Mouse (Mus musculus) midbrain, embryonic 13.5 days (tissue): Measurements from ENCODE around the gene Akt2. TPM values are rescaled to one million over a fixed set of nuclear protein-coding genes. Genes with fewer than 3 reads are reported as not detected.
"Not testable (repeated sequence)": the region's sequence is repeated elsewhere in the genome, so short reads cannot be mapped to it uniquely, and the experiment has no call there.

Experiments used
- ATAC-seq: fragments of 200-750 bp; cut with Nextera tagmentation; 2 replicates; pipeline ENCODE4 v1.8.0; 2017; ENCODE audit warnings: mild to moderate bottlenecking, moderate TSS enrichment, moderate library complexity
- H3K27ac ChIP-seq: fragments of 300-500 bp; sonication (generic); 2 replicates; pipeline ENCODE4 v1.5.1; 2015; ENCODE audit warnings: inconsistent platforms, mild to moderate bottlenecking, moderate library complexity
- H3K27me3 ChIP-seq: fragments of 300-500 bp; sonication (generic); 2 replicates; pipeline ENCODE4 v1.6.1; 2015; ENCODE audit warnings: mild to moderate bottlenecking, inconsistent platforms
- H3K36me3 ChIP-seq: fragments of 300-500 bp; sonication (generic); 2 replicates; pipeline ENCODE4 v1.6.1; 2015; ENCODE audit warnings: mild to moderate bottlenecking, inconsistent platforms
- H3K4me1 ChIP-seq: fragments of 300-500 bp; sonication (generic); replicated peaks from 2 replicates; pipeline ENCODE4 v1.6.1; 2015; ENCODE audit warnings: inconsistent platforms
- H3K4me2 ChIP-seq: fragments of 300-500 bp; sonication (generic); replicated peaks from 2 replicates; pipeline ENCODE4 v1.6.1; 2015; ENCODE audit warnings: moderate library complexity, mild to moderate bottlenecking, inconsistent platforms
- H3K4me3 ChIP-seq: fragments of 300-500 bp; sonication (generic); replicated peaks from 2 replicates; pipeline ENCODE4 v1.5.1; 2015; ENCODE audit warnings: mild to moderate bottlenecking, inconsistent platforms
- H3K9ac ChIP-seq: fragments of 300-500 bp; sonication (generic); replicated peaks from 2 replicates; pipeline ENCODE4 v1.6.1; 2015; ENCODE audit warnings: mild to moderate bottlenecking, inconsistent platforms
- H3K9me3 ChIP-seq: fragments of 300-500 bp; sonication (generic); 2 replicates; pipeline ENCODE4 v1.6.1; 2016; ENCODE audit warnings: mild to moderate bottlenecking, inconsistent platforms
- WGBS: fragments of 180-500 bp; shearing (Covaris S2); methylation state at CpG from one replicate; pipeline ENCODE4 v1.1.7; 2015; 5-methylcytosine and 5-hydroxymethylcytosine counted together
- polyA plus RNA-seq: library from polyadenylated mRNA; unstranded; fragments of >200 nt; fragmentation: Nextera tagmentation; extraction: Ambion mirVana; gene quantifications from 2 replicates; pipeline ENCODE4 v1.2.1, GENCODE M21; 2015

Akt2 gene
- polyA plus RNA-seq, 1 experiment from 2014 or later, result 67.4 TPM

- Histone ChIP-seq H3K4me1 (no peaks in the 10 kb centered on the region), H3K4me2 (no peak overlapping the region), H3K27me3 (no peaks in the 10 kb centered on the region), H3K4me3 (no peak overlapping the region), H3K36me3 (peaks cover 90% of the 10 kb centered on the region), H3K9ac (no peak overlapping the region), H3K9me3 (no peaks in the 10 kb centered on the region), H3K27ac (no peak overlapping the region)
- ATAC-seq, result no peak
- 95% methylated on average over 6 of the region's 6 CpGs for WGBS
Measured at GRCm38 (mm10) chr7:27628190-27628589, 36.8 kb downstream of the Akt2 start.

GRCm38 (mm10) chr7:27628816-27629215 is 37.5 kb downstream of the Akt2 start:
- H3K27me3 ChIP-seq, H3K4me2 ChIP-seq, H3K4me1 ChIP-seq, H3K27ac ChIP-seq, H3K9ac ChIP-seq, H3K9me3 ChIP-seq, ATAC-seq, H3K4me3 ChIP-seq: not testable (repeated sequence)
- WGBS, result 97% methylated on average over 7 of the region's 7 CpGs
- H3K36me3 ChIP-seq, result peaks cover 90% of the 10 kb centered on the region

- no peaks in the 10 kb centered on the region for H3K9me3 ChIP-seq
- no peak for ATAC-seq
- no peaks in the 10 kb centered on the region for H3K27me3 ChIP-seq
- H3K4me2 ChIP-seq, result no peak overlapping the region
- H3K36me3 ChIP-seq, result peaks cover 93% of the 10 kb centered on the region
- H3K27ac ChIP-seq, result no peak overlapping the region
- H3K4me3 ChIP-seq, result no peak overlapping the region
- whole genome bisulfite sequencing, result 96% methylated on average over 4 of the region's 4 CpGs
- no peaks in the 10 kb centered on the region for H3K4me1 ChIP-seq
- H3K9ac ChIP-seq, result no peak overlapping the region
Measured at GRCm38 (mm10) chr7:27631439-27631838, 40.1 kb downstream of the Akt2 start.

GRCm38 (mm10) chr7:27633166-27633565 is 41.8 kb downstream of the Akt2 start:
- peaks cover 93% of the 10 kb centered on the region for H3K36me3 ChIP-seq

GRCm38 (mm10) chr7:27634691-27635090 is 43.3 kb downstream of the Akt2 start:
- H3K36me3 ChIP-seq, result peaks cover 80% of the 10 kb centered on the region
- no peaks in the 10 kb centered on the region for H3K4me1 ChIP-seq
- no peak overlapping the region for H3K9ac ChIP-seq
- no peaks in the 10 kb centered on the region for H3K27me3 ChIP-seq
- H3K9me3 ChIP-seq, result no peaks in the 10 kb centered on the region
- WGBS, result 97% methylated on average over 6 of the region's 6 CpGs
- H3K27ac ChIP-seq, result no peak overlapping the region
- ATAC-seq, result no peak
- no peak overlapping the region for H3K4me2 ChIP-seq
- no peak overlapping the region for H3K4me3 ChIP-seq

More at GRCm38 (mm10) chr7:27633166-27633565, 41.8 kb downstream of the Akt2 start:
- Histone ChIP-seq H3K9ac (no peak overlapping the region), H3K27me3 (no peaks in the 10 kb centered on the region), H3K9me3 (no peaks in the 10 kb centered on the region), H3K27ac (no peak overlapping the region), H3K4me3 (no peak overlapping the region), H3K4me2 (no peak overlapping the region), H3K4me1 (no peaks in the 10 kb centered on the region)
- ATAC-seq, result no peak
- 94% methylated on average over 6 of the region's 6 CpGs for WGBS

GRCm38 (mm10) chr7:27635094-27635493 is 43.7 kb downstream of the Akt2 start:
- not testable (repeated sequence) for H3K27ac ChIP-seq, ATAC-seq, H3K4me1 ChIP-seq, H3K9me3 ChIP-seq, H3K4me3 ChIP-seq, H3K9ac ChIP-seq, H3K4me2 ChIP-seq, H3K27me3 ChIP-seq
- WGBS, result 100% methylated on average over 2 of the region's 2 CpGs
- H3K36me3 ChIP-seq, result peaks cover 80% of the 10 kb centered on the region

GRCm38 (mm10) chr7:27644471-27644870 is 53.1 kb downstream of the Akt2 start:
- 65% methylated on average over 1 of the region's 1 CpGs for WGBS
- no peaks in the 10 kb centered on the region for H3K4me1 ChIP-seq
- no peaks in the 10 kb centered on the region for H3K27me3 ChIP-seq
- no peak for ATAC-seq
- no peak overlapping the region for H3K4me3 ChIP-seq
- no peak overlapping the region for H3K9ac ChIP-seq
- H3K27ac ChIP-seq, result no peak overlapping the region
- H3K4me2 ChIP-seq, result no peak overlapping the region
- H3K36me3 ChIP-seq, result peaks cover 6% of the 10 kb centered on the region; the same call in 1 of the 2 replicates
- H3K9me3 ChIP-seq, result no peaks in the 10 kb centered on the region

- 85% methylated on average over 7 of the region's 7 CpGs for WGBS
- H3K9me3 ChIP-seq, result no peaks in the 10 kb centered on the region
- no peak for ATAC-seq
Measured at GRCm38 (mm10) chr7:27646516-27646915, 55.2 kb downstream of the Akt2 start.

GRCm38 (mm10) chr7:27647281-27648002 is 56.1 kb downstream of the Akt2 start:
- Histone ChIP-seq H3K4me3 (no peak overlapping the region), H3K27ac (no peak overlapping the region), H3K27me3 (peaks cover 4% of the 10 kb centered on the region; the same call in 1 of the 2 replicates), H3K36me3 (no peaks in the 10 kb centered on the region), H3K4me2 (no peak overlapping the region), H3K9me3 (no peaks in the 10 kb centered on the region), H3K4me1 (no peaks in the 10 kb centered on the region; the same call in 1 of the 2 replicates), H3K9ac (no peak overlapping the region)
- ATAC-seq, result no peak
- WGBS, result 84% methylated on average over 6 of the region's 6 CpGs

More at GRCm38 (mm10) chr7:27646516-27646915, 55.2 kb downstream of the Akt2 start:
- Histone ChIP-seq H3K36me3 (no peaks in the 10 kb centered on the region), H3K4me2 (no peak overlapping the region), H3K4me1 (no peaks in the 10 kb centered on the region; the same call in 1 of the 2 replicates), H3K9ac (no peak overlapping the region), H3K27ac (no peak overlapping the region), H3K4me3 (no peak overlapping the region), H3K27me3 (no peaks in the 10 kb centered on the region)

- no peak overlapping the region for H3K4me3 ChIP-seq
- WGBS, result 95% methylated on average over 11 of the region's 11 CpGs
- H3K9me3 ChIP-seq, result no peaks in the 10 kb centered on the region
- no peaks in the 10 kb centered on the region for H3K36me3 ChIP-seq
- H3K27me3 ChIP-seq, result peaks cover 11% of the 10 kb centered on the region; the same call in 1 of the 2 replicates
- H3K4me2 ChIP-seq, result no peak overlapping the region
- no peak overlapping the region for H3K9ac ChIP-seq
- no peak for ATAC-seq
- H3K4me1 ChIP-seq, result peaks cover 16% of the 10 kb centered on the region
- no peak overlapping the region for H3K27ac ChIP-seq
Measured at GRCm38 (mm10) chr7:27649723-27650122, 58.4 kb downstream of the Akt2 start.

GRCm38 (mm10) chr7:27650949-27651348 is 59.6 kb downstream of the Akt2 start:
- peaks cover 19% of the 10 kb centered on the region for H3K27me3 ChIP-seq
- no peak overlapping the region for H3K27ac ChIP-seq
- no peak overlapping the region for H3K9ac ChIP-seq
- no peak overlapping the region for H3K4me2 ChIP-seq
- 6% methylated on average over 10 of the region's 10 CpGs for WGBS
- H3K4me3 ChIP-seq, result no peak overlapping the region
- ATAC-seq, result no peak
- peaks cover 25% of the 10 kb centered on the region for H3K4me1 ChIP-seq
- H3K9me3 ChIP-seq, result no peaks in the 10 kb centered on the region
- peaks cover 5% of the 10 kb centered on the region for H3K36me3 ChIP-seq

GRCm38 (mm10) chr7:27653681-27654437 is 62.5 kb downstream of the Akt2 start, which contains the start of gene Ttc9b:
Ttc9b (plus strand) TSS chr7:27653915.
- H3K4me1 ChIP-seq, result peaks cover 31% of the 10 kb centered on the region
- ATAC-seq, result peak; percentile 83
- peaks cover 33% of the 10 kb centered on the region for H3K36me3 ChIP-seq
- peak within 1 kb of the TSS; percentile 77 for H3K4me2 ChIP-seq
- peak within 1 kb of the TSS; percentile 87 for H3K9ac ChIP-seq
- WGBS, result under 1% methylated on average over 59 of the region's 62 CpGs
- H3K4me3 ChIP-seq, result peak within 1 kb of the TSS; percentile 71
- H3K27ac ChIP-seq, result peak within 1 kb of the TSS; percentile 95
- no peaks in the 10 kb centered on the region for H3K9me3 ChIP-seq
- peaks cover 32% of the 10 kb centered on the region for H3K27me3 ChIP-seq
